Mouse (Mus musculus) kidney, adult 2 months (tissue): ENCODE data around the gene Slit2.

Source experiments
- CTCF ChIP-seq: fragments of 200-500 bp; conservative IDR thresholded peaks from 2 replicates; pipeline ENCODE4 v1.5.1; 2011; ENCODE audit warnings: low read depth, mild to moderate bottlenecking, control low read depth, low read length, moderate library complexity, mixed read lengths; ENCODE audit not compliant: insufficient read depth, insufficient read length
- POLR2A ChIP-seq: fragments of 200-500 bp; IDR thresholded peaks from one replicate; pipeline ENCODE4 v1.6.1; 2011; ENCODE audit warnings: low read depth, low read length, control low read depth

GRCm38 (mm10) chr5:48023441-48023840 is 40.5 kb downstream of the Slit2 start:
- TF ChIP-seq CTCF (no peak), POLR2A (no peak)
